Mouse (Mus musculus) megakaryocyte, adult 5-6 weeks (primary cell): ENCODE data around the gene Vwa8. TPM values are rescaled to one million over a fixed set of nuclear protein-coding genes. Genes with fewer than 3 reads are reported as not detected.
A peak's percentile ranks its signal among the peaks of the same experiment; 100 is the strongest.

Experiments used
- ATAC-seq: 2 replicates; pipeline ENCODE4 v1.8.0; 2016; ENCODE audit warnings: mild to moderate bottlenecking, inconsistent platforms; ENCODE audit not compliant: poor library complexity, severe bottlenecking
- total RNA-seq, 2 experiments: library from RNA; stranded (forward) in 1 of 2; stranded (reverse) in 1 of 2; fragments of 153-499, 151-499 nt in 1 of 2; fragments of 221-1000, 200-1000 nt in 1 of 2; gene quantifications; 2 replicates each; pipeline versions ENCODE4 v1.2.3 to v1.2.4; 2015 to 2017

The Vwa8 gene
- total RNA-seq, 2 experiments from 2014 or later, result 7.5 to 9.0 TPM

DNA sequence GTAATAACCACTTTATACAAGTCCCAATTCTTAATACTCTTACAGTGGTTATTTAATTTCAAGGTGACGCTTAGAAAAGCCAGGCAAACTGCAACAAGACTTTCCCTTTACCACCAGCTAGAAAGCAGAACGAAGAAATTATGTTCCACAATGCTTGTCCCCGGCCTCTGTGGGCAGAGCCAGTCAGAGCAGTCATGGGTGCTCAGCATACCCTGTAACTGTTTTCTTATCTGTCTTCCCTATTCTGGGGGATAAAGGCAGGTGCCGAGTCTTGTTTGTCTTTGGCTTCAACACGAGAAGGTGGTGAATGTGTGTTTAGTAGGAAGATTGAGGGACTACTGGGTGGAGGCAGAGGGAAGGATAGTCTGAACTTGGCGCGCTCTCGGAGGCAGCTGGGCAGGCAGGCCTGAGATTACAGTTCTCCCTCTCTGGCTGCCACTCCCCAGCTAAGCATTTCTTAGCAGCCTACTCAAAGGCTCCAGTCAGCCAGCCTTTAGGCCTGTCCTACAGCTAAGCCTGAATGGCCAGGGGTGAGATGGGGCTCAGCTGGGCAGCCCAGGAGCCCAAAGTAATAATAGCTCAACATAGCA is 365.9 kb downstream of the Vwa8 start:
- no peak for ATAC-seq

DNA sequence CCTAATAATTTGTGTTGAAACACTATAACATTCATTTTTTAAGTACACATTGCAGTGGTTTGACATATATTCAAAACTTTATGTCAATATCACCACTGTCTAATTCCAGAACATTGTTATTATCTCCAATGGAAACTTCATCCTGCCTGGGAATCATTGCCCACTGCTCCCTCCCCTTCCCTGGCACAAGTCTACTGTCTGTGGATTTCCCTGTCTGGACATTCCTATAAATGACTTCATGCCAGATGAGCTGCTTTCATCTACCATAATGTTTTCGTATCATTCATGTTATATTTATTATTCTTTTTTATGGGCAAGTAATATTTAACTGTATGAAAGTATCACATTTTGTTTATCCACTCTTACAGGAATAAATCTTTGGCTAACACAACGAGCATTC is 367.5 kb downstream of the Vwa8 start:
- no peak for ATAC-seq

DNA sequence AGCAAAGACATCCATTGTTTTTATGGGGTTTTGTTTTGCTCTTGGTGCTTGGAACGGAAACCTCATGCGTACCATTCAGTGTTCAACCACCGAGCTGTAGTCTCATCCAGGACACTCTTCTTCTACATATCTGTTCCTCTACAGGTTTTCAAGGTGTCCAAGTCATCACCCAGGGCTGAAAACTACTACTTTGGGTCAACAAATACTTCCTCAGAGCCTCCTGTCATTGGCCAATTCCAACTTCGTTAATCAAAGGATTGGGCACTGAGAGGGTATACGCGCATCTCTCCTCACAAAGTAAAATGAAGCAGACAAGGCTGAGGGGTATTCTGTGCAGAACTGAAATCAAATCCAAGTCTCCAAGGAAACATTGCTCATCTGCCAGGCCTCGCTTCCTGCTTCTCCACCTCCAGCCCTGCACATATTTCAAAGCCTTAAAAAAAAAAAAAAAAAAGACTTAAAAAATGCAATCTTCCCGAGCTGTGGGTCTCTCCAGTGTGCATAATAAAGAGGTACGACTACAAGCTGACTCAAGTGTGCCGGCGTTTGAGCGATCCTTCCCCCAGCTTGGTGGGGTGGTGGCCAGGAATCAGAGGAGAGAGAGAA is 374.7 kb downstream of the Vwa8 start:
- no peak for ATAC-seq

DNA sequence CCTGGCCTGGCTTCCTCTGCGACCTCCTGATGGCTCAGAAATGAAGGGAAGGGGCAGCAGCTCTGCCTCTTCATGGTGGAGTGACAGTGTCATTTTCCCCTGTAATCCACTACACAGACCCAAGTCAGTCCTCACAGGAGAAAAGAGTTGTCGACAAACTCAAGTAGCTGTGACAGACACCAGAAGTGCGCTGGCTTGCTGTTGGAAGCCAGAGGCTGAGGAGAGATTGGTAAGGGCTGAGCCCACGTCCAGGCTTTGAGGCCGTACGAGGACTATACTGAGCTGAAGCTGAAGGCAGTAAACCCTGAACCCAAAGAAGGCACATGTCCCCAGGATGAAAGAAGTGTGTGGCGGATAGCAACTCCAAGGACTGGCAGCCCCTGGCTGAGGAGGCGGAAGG is 376.6 kb downstream of the Vwa8 start:
- ATAC-seq, result no peak

DNA sequence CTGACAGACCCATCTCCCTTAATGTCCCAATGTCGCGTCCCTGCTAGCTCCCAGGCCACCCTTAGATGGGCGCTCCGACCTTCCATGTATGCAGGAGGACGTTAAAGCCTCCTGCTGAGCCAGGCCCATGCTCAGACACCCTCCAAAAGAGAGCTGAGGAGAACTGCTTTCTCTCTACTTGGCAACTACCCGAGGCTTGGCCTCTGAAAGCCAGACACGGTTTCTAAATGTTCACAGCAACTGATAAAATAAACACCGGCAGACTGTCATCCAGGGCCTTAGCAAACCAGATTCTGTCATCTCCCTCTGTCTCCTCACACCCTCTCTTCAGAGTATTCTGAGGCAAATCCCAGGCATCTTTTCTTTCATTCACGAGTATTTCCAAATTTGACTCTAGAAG is 377.2 kb downstream of the Vwa8 start:
- no peak for ATAC-seq

DNA sequence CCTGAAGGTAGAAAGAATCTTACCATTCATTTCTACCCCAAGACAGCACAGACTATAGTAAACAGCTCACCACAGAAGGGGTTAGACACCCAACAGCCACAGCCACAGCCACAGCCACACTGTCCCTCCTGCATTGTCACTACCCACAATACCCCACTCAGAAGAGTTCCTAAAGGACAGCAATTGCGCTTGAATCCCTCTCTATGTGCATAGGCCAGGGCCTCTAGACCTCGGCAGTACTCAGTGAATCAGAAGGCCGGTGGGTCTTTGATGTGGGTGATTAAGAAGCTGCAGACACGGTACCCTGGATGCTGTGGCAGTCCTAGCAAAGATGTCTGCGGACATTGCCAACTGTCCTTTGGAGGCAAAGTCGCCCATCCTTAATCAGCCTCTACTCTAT is 377.9 kb downstream of the Vwa8 start:
- no peak for ATAC-seq

DNA sequence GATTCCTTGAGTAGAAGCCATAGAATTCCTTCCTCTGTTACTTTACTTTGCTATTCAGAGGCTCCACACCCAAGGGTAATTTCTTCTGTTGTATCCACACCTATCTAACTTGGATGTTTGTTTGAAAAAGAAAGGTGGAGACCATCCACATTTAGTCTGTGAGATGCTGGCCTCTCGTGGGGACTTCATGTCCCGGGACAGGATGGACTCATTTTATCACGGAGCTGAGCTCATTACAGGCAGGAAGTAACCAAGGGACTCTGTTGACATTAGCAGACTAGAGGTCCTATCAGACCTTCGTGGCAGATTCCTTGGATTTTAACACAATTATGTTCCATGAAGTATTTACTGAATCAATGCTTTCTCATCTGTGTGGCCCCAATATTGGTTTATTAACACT is 379.1 kb downstream of the Vwa8 start:
- no peak for ATAC-seq

DNA sequence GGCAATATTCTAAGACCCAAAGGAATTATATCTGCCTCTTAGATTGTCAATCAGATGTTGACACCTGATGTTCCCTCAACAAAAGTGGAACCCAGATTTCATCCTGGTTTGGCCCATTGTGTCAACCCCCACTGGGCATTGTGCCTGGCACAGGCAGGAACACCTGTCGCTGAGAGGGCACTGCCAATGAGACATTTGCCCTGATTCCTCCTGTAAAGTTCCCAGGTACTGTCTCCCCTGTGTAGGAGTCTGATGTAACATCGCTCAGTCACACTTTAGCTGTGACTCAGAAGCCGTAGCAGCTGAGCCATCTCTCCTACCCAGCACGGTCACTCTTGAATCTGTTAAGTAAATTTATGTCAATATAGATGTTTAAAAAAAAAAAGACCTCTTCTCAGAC is 382.8 kb downstream of the Vwa8 start:
- no peak for ATAC-seq

DNA sequence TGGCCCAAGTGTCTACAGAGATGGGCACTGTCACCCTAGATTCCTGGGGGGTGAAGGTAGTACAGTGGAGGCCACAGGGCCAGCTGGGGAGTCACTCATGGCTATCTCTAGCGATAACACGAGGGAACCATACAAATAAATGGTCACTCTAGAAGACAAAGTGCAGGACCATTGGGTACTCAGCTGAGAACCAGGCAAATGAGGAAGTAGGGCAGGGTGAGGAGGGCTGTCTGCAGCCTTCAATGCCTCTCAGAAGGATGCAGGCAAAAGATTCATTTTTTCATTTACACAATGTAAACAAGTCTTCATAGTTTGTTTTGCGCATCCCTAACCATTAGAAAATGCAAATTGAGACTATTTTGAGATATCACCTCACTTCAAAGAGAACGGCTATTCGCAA is 384.8 kb downstream of the Vwa8 start:
- peak; percentile 71 for ATAC-seq

DNA sequence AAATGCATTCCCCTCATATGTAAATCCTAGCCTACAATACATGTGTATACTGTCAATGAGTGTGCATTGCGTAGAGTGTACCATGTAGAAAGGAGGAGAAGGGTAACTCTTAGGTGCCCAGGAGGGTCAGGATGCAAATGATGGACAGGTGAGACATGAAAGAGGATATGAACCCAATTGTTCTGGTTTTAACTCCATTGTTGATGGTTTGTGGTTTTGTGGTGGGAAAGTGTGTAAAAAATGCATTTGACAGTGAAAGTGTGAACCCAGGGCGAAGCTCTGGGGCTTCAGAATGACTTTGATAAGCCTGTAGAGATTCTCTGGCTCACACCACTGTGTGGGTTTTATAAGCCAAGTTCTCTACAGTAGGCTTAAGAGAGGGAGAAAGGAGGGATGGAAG is 385.7 kb downstream of the Vwa8 start:
- no peak for ATAC-seq

DNA sequence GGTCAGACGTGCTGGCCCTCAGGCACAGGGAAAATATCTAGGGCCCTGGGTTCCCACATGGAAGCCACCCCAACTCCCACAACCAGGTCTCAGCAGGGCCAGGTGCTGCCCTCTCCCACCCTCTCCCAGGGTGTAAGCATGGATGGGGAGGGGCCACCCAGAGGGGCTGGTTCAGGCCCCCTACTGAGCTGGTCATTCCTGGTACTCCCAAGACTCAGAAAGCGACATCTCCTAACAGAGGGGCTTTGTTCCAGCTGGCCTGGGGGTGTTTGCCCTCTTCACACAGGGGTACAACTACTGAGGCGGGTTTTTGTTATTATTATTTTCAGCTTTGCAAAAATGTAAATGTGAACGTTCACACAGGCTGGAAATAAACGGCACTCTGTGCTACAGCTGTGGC is 386.3 kb downstream of the Vwa8 start:
- no peak for ATAC-seq

DNA sequence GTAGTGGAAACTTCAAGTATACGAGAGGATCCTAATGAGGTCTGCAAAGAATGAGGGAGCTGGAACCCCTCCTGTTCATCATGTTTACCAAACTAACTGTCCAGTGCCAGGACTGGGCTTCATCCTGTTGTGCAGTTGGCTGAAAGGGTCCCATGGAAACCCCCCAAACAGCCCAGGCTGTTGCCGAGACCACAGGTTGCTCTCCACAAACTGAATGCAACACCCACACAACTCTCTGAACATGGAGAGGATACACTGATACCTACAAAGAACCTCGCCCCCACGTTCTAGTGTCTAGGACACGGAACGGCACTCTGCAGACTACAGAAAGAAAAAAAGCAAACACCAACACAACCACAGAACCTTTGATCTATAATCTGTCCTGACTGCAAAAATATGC is 387.4 kb downstream of the Vwa8 start:
- no peak for ATAC-seq

DNA sequence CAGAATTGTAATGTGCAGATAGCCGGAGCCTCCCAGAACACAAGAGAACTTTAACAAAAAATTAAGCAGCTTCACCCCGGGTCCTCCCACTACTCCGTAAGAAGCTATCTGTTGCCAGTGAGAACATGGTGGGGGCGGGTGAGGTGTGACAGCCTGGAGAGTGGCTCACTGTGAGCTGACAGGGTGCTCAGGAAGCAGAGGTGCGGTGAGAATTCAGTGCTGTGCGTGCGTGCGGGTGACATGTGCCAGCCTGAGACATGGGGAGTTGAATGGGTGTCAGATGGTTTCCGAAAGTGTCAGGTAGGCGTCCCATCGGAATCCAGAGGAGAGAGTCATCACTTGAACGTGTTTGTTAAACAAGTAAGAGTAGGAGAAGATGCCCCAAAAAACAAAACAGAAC is 390.6 kb downstream of the Vwa8 start:
- no peak for ATAC-seq

DNA sequence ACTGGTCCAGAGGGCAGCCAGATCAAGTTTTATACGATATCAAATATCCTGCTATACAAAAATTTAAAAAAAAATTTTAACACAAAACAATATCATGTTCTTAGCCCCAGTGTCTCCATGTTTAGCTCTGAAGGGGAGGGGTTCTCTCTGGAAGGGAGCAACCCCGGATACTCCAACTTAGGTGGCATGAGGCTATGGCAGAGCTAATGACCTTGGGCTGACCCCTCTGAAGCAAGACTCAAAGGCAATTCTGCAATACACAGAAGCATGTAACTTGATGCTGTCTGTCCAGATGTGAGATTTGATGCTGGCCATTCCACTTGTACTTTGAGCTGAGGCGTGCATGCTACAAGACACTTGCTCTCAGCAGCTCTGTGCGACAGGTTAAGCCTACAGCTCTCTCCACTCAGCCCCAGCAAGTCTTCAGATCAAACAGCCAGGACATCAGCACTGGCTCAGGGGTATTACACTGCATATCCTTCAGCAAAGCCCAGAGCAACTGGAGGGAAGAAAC is 392.3 kb downstream of the Vwa8 start:
- no peak for ATAC-seq

DNA sequence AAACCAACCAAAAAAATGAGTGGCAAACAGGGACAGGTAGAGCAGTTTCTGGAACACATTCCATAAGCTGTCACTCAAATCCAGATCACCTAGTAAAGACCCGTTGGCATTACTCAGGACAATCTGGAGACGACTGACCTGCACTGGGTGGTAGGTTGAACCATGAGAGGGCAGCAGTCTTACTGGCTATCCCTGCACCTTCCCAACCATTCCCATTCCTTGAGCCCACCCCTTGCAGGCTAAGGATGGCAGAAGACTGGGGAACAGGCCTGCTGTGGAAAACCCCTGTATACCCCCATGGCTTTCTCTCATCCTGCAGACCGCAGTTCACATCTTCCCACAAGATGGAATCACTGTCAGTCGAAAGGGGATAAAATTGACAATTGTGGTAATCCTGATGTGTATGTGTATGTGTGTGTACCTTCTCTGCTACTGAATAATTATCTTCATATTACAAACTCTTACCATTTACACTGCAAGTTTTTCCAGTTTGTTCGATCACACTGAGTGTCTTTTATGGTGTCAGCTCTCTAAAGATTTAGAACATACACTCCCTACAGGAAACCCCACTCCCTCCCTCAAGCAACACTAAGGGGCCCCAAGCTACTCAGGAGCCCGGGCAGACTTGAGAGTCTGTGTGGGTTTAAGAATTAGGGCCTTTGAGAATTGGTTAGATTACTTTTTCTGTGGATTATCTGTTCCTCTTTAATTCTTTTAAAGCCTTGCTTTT is 393.0 kb downstream of the Vwa8 start:
- ATAC-seq, result no peak

DNA sequence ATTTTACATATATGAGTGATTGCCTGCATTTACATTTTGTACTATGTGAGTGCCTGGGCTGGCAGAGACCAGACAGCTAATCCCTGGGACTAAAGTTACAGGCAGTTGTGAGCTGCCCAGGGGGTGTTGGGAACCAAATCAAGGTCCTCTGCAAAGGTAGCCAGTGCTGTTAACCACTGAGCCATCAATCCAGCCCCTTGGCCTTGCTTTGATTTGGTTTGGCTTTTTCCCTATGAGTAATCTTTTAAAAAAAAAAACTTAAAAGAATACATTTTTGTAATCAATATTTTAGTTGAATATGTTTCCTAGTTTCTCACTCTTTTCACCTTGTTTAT is 393.5 kb downstream of the Vwa8 start:
- ATAC-seq, result no peak

DNA sequence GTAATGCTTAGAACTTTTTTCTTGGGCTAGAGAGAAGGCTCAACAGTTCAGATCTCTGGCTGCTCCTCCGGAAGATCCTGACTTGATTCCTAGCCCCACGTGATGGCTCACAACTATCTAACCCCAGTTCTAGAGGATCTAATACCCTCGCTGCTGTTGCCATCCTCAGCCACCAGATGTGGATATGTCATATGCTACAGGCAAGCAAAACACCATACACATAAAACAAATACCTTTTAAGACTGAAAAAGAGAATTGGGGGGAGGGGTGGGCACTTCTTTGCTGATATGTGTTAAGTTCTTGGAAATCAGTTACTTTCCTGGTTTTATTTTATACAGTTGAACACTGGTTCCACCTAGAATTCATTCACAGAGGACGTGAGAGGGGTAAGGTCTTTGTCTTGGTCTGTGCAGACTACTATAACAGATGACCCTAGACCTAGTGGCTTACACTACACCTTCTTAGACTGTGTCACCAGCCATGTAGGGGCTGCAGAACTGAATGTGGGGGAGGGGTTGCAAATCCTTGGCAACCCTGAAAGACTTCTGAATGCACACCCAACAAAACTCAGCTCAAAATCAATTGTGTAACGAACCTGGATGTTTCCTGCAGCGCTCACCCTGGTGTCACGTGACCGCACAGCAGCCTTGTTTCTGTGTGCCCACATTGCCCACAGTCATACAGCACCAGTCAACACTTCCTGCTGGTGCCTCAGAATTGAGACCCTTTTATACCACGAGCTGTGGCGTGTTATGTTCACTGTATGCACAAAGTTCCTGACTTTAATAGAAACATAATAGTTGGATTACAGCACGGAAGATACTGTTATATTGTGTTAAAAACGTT is 394.4 kb downstream of the Vwa8 start:
- peak; percentile 89 for ATAC-seq

DNA sequence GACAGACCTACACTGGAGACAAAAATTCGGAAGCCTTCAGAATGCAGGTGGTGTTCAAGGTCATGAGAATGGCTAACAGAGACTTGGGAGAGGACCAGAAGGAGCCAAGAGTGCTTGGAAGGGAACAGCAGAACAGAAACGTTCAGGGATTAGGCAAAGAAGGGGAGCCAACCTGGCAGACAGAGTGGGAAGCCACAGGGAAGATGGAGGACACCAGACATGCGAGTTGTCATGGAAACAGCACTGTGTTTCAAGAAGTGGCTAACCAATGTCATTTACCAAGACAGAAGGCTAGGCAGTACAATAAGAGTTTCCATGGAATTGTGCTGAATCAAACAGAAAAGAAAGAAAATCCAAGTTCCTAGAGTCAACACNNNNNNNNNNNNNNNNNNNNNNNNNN is 395.7 kb downstream of the Vwa8 start:
- no peak for ATAC-seq

DNA sequence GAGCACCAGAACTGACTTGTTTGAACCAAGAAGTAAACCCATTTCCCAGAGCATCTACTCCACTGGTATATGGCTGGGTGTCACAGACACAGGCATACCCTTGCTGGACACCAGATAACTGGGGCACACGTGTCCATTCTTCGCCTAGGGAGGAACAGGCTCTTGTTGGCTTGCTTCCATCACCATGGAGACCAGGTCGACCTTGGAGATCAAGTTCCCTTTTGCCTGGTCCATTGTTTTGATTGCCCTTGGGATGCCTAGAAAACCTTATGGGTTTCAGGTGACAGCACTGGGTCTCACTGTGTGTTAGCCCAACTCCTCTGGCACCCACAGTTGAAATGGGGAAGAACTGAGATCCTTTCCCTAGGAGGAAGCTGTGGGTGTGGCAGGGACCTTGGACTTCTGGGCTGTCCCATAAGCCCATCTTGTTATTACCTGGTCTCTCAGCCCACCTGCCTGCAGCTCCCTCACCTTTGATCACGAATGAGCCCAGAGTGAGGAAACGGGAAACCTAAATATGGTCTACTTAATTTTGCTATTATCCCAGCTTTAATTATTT is 403.0 kb downstream of the Vwa8 start:
- ATAC-seq, result no peak
